Mouse (Mus musculus): Measurements from ENCODE around the gene Ctnnd2. TPM values are rescaled to one million over a fixed set of nuclear protein-coding genes. Genes with fewer than 3 reads are reported as not detected.

The Ctnnd2 gene
- polyA plus RNA-seq, 1 experiment: 135 TPM

DNA sequence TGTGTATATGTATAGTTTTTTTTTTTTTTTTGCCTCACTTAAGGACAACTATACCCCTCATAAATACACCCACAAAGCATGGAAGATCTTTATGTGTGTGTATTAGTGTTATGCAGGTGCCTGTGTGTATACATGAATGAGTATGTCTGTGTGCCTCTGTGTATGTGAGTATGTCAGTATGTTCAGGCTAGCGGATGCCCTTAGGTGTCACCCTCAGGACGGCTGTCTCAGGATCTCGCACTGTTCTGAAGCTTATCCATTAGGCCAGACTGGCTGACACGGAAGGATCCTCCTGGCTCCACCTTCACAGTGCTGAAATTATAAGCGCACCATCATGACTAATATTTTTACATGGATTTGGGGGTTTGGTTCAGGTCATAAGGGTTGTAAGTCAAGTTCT is 202.5 kb downstream of the Ctnnd2 start:
- DNase-seq (ENCODE audit: extremely low spot score in 1 of 2, low spot score in 1 of 2): no peak

- DNase-seq (ENCODE audit: extremely low spot score in 1 of 2, low spot score in 1 of 2): peak in 1 of 2 experiments; percentile 10
Observed at GRCm38 (mm10) chr15:30383075-30383842, 210.9 kb downstream of the Ctnnd2 start.

DNA sequence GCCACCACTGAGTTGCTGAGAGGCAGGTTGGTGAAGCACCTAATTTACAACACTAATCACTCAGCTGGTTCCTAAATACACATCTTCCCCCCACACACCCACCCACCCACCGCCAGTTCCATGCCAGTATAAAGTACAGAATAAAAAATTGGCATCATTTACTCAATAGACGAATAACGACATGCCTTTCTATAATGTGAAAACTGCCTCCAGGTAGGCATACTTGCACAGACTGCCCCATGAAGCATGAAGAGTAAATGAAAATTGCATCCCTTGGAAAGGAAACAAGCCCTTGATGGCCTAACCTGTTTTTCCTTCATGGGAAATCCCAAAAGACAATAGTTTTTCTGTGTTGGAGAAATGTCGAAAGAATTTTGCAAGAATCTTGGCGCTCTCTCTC is 212.0 kb downstream of the Ctnnd2 start:
- no peak for DNase-seq (ENCODE audit: extremely low spot score in 1 of 2, low spot score in 1 of 2)

DNA sequence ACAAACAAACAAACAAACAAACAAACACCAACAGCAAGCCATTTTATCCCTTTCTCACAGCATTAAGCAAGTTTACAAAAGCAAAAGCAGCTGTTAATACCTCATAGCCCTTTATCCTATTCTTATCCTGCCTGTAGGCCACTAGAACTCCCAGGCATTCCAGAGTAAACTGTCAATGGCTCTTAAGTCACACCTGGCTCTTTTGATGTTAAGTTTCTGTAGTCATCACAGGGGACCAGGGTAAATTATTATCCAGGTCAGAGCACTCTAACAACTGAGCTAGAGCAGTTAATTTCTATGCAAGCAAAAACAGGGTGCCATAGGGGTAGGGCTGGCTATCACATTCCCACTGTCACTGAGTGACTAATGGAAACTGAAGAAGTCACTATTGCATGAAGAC is 214.1 kb downstream of the Ctnnd2 start:
- DNase-seq (ENCODE audit: extremely low spot score in 1 of 2, low spot score in 1 of 2): no peak

GRCm38 (mm10) chr15:30387244-30387643 is 214.9 kb downstream of the Ctnnd2 start:
- DNase-seq (ENCODE audit: extremely low spot score in 1 of 2, low spot score in 1 of 2): no peak

GRCm38 (mm10) chr15:30401111-30401510 is 228.7 kb downstream of the Ctnnd2 start:
- DNase-seq (ENCODE audit: extremely low spot score in 1 of 2, low spot score in 1 of 2): no peak

GRCm38 (mm10) chr15:30406254-30406653 is 233.9 kb downstream of the Ctnnd2 start:
- DNase-seq (ENCODE audit: extremely low spot score in 1 of 2, low spot score in 1 of 2): no peak

- DNase-seq (ENCODE audit: extremely low spot score in 1 of 2, low spot score in 1 of 2): no peak
Observed at GRCm38 (mm10) chr15:30423146-30423545, 250.8 kb downstream of the Ctnnd2 start.

GRCm38 (mm10) chr15:30424290-30424689 is 251.9 kb downstream of the Ctnnd2 start:
- peak in 1 of 2 experiments; percentile 53 for DNase-seq (ENCODE audit: extremely low spot score in 1 of 2, low spot score in 1 of 2)

DNA sequence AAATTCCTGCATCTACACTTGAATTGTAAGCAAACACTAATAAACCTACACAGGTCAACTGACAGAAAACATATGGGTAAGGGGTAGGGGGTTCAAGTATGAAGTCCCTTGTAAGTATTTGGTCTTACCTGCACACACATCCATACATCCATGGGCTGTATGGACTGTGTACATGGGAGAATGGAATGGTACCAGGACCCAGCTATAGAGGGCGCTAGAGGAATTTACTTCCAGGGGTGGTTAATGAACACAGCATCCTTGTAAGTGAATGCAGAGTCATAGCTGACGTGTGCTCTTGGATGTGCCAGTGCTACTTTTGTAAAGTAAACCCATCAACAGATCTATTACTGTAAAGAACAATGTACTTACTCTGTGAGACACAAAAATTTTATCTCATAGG is 254.9 kb downstream of the Ctnnd2 start:
- DNase-seq (ENCODE audit: extremely low spot score in 1 of 2, low spot score in 1 of 2): peak in 1 of 2 experiments; percentile 72

DNA sequence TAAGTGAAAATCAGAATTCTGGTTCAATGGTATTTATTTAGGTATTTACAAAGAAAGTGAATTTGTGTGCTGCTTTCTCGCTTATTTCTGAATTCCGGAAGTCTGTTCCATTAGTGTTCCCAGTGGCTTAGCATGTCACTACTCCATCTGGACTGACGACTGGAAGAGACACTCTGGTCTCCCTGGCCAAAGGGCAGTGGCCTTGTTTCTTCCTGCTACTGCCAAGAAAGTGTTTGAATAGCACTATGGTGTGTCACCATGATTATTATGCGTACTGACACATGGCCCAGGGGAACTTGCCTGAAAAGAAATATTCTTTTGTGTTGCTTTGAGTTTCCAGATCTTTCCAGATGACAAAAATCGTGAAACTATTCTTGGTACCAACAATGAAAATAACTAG is 266.7 kb downstream of the Ctnnd2 start:
- DNase-seq (ENCODE audit: extremely low spot score in 1 of 2, low spot score in 1 of 2): no peak

DNA sequence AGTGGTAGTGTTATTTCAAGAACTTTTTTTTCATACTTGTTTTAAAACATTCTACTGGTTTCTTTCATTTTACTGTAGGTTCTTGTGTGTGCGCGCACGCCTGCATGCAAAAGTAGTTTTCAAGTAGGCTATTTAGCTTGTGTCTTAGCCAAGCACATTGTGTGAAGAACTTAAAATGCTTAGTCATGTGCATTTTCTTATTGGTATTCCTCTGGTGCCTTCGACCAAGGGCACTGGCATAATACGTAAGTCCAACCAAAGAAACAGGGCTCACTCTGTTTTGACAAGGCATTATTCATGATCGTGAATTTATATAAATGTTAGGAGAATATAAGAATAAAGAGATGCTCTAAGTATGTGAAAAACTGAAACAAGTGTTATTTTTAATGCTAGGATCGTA is 278.4 kb downstream of the Ctnnd2 start:
- DNase-seq (ENCODE audit: extremely low spot score in 1 of 2, low spot score in 1 of 2): peak in 1 of 2 experiments; percentile 47

DNA sequence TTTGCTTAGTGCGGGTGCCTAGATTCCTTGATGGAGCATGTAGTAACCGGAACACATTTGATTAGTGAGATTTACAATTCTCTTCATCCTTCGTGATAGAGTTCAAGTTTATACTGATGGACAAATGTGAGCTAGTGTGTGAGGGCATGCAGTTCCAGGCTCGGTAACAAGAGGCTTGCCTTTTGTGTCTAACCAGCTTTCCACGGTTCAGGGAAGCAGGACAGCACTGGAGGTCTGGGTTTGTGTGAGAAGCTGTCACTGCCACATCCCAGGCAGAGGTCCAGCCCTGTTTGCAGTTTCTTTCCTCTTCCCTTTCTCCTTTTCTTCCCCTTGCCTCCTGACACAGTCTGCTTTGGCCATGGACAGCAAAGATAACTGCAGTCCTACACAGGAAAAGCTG is 279.5 kb downstream of the Ctnnd2 start:
- DNase-seq (ENCODE audit: extremely low spot score in 1 of 2, low spot score in 1 of 2): no peak

DNA sequence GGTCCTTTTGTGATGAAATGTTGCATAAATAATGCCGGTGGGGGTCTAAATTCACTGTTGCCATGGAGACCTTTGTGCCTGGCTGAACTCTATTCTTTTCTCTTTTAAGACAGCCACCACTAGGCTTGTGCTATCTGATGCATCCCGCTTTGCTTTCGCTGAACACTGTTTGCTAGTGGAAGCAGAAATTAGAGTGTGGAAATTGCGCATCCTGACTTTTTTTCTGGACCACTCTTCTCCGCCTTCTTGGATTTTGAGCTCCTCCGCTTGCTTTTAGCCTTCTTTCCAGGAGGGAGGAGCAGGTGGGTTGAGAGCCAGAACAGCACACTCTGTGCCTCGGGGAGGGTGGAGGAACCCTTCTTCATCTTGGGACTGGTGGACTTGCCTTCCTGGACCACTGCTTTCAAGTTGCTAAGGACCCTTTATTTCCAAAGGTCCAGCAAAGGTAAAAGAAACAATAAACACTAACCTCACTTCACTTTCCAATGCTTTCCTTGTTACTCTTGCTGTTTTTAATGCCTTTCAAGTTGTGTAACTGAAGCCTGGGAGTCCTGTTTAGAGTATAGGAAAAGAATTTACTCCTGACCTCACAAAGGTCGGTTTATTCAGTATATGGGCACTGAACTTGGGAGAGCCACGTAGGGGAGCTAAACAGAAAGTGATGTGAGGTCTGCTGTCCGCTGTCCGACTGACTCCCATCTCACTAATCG is 285.3 kb downstream of the Ctnnd2 start:
- DNase-seq (ENCODE audit: extremely low spot score in 1 of 2, low spot score in 1 of 2): peak in 1 of 2 experiments; percentile 58

DNA sequence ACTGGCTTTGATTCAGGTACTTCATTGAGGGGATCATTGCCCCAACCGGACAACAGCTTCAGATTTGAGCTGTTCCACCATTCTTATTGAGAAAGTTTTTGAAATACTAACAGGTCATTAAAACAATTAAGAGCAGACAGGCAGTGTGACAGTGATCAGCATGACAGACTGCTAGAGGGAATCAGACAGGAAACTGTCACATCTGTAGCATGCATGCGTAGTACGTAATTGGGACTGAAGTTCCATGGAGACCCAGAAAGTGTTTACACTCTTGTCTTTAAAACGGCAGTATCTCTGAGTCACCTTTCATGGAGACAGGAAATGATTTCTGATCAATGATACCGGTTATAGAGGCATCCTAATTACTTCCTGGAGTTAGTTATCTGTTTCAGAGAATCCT is 286.3 kb downstream of the Ctnnd2 start:
- no peak for DNase-seq (ENCODE audit: extremely low spot score in 1 of 2, low spot score in 1 of 2)

DNA sequence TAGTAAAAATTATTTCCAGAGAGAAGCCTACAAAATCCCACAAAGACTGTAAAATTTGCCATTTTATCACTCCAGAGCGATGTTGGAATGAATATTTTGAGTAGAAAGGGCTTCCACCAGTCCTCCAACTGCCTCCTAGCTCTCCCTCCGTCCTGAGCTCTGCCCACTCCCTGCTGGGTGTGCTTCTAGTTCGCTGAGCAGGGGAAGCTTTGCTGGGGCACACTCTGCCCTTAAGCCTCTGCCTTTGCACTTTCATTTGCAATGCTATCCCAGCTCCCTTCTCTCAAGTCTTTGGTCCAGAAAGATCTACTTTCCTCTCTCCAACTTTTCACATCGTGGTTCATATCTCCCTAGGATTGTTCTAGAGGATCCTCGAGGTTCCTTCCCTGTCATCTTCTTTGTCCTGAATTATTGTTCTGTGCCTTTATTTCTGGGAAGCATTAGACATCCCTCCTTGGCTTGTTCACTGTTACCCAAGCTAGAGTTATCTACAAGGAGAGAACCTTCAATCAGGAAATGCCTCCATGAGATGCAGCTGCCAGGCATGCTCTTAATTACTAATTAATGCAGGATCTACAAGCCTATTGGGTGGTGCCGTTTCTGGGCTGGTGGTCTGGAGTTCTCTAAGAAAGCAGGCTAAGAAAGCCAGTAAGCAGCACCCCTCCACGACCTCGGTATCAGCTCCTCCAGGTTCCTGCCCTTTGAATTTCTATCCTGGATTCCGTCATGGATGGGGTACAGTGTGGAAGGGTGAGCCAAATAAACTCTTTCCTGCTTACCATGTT is 288.1 kb downstream of the Ctnnd2 start:
- DNase-seq (ENCODE audit: extremely low spot score in 1 of 2, low spot score in 1 of 2): no peak

DNA sequence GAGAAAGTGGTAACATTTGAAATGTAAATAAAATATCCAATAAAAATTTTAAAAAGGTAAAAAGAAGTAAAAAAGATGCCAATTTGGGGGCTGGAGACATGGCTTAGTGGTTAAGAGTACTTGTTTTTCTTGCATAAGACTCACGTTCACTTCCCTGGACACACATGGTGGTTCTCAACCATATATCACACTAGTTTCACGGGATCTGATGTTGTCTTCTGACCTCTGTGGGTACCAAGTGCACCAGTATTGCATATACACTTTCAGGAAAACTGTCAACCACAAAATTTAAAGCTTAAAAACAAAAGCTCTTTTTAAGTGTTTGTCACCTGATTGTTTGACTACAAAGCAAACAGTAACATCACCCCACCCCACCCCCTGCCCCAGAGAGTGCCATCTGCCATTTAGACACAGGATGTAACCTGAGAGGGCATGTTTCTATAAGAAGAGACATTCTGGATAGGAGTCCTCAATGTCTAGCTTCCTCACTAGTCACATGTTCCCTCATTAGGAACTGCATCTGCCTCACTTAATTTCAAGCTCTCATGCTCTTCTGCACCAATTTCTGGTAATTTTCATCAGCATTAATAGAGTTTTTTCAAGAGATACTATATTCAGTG is 290.5 kb downstream of the Ctnnd2 start:
- no peak for DNase-seq (ENCODE audit: extremely low spot score in 1 of 2, low spot score in 1 of 2)

DNA sequence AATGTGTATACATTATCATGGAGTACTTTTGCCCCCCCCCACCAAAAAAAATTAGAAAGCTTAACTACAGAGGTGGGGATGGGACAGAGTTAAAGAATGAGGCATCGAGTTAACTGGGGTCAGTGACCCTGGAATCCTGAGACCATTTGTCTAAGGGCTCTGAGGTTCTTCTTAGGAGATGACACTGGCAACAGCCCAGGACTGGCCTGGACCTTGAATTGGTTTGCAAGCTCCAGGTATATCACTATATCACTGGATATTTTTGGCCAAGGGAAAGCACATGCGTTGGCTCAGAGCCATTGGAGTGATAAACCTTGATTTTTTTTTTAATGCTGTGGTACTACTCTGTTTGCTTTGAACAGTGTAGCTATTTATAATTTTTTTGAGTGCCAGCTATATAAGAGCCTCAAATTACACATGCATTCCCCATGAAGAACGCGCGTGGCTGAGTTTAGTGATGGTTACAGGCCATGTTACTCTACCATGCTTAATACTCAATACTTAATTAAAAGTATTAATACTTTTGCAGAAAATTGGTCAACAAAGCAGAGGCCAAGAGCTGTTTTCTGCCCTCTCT is 291.2 kb downstream of the Ctnnd2 start:
- no peak for DNase-seq (ENCODE audit: extremely low spot score in 1 of 2, low spot score in 1 of 2)

DNA sequence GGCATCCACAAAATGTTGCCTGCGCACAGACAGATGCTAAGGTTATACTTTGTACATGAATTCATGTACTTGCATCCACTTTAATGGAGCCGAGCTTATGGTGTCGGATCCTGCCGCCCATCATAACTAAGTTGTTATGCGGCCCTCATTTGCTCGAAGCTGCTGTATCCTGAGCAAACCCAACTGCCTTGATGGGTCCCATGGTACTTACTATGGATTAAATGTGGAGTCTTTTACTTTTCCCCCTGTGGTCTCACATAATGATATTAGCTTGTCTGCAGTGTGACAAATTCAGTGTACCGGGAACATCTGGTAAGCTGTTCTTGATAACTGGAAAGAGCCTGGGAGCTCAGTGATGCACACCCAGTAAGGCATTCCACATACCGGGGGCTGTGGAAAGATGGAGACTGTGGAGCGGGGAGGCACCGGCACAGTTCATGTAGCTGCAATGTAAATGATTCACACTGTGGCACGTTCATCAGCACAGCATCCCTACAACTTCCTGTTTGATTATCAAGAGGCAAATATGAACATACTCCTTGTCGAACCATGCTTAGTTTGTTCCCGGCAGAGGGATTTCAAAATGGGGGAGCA is 294.7 kb downstream of the Ctnnd2 start:
- DNase-seq (ENCODE audit: extremely low spot score in 1 of 2, low spot score in 1 of 2): no peak

GRCm38 (mm10) chr15:30468773-30469172 is 296.4 kb downstream of the Ctnnd2 start:
- no peak for DNase-seq (ENCODE audit: extremely low spot score in 1 of 2, low spot score in 1 of 2)

Data from frontal cortex, adult 2 months (tissue).